Mouse (Mus musculus) kidney, embryonic 15.5 days (tissue): ENCODE results near the gene Asb4. TPM values are rescaled to one million over a fixed set of nuclear protein-coding genes. Genes with fewer than 3 reads are reported as not detected.

ENCODE experiments used
- ATAC-seq: fragments of 200-750 bp; cut with Nextera tagmentation; replicated peaks from 2 replicates; pipeline ENCODE4 v1.8.0; 2017; ENCODE audit warnings: moderate TSS enrichment; ENCODE audit not compliant: low FRiP score
- H3K27ac ChIP-seq: fragments of 300-500 bp; sonication (generic); 2 replicates; pipeline ENCODE4 v1.5.1; 2015; ENCODE audit warnings: mild to moderate bottlenecking, inconsistent platforms
- H3K27me3 ChIP-seq: fragments of 300-500 bp; sonication (generic); 2 replicates; pipeline ENCODE4 v1.6.1; 2015; ENCODE audit warnings: inconsistent platforms
- H3K36me3 ChIP-seq: fragments of 300-500 bp; sonication (generic); 2 replicates; pipeline ENCODE4 v1.6.1; 2015; ENCODE audit warnings: inconsistent platforms
- H3K4me1 ChIP-seq: fragments of 300-500 bp; sonication (generic); 2 replicates; pipeline ENCODE4 v1.6.1; 2015; ENCODE audit warnings: inconsistent platforms
- H3K4me2 ChIP-seq: fragments of 300-500 bp; sonication (generic); 2 replicates; pipeline ENCODE4 v1.6.1; 2015; ENCODE audit warnings: moderate library complexity, mild to moderate bottlenecking, inconsistent platforms
- H3K4me3 ChIP-seq: fragments of 300-500 bp; sonication (generic); replicated peaks from 2 replicates; pipeline ENCODE4 v1.5.1; 2015; ENCODE audit warnings: mild to moderate bottlenecking, inconsistent platforms
- H3K9ac ChIP-seq: fragments of 300-500 bp; sonication (generic); 2 replicates; pipeline ENCODE4 v1.6.1; 2015; ENCODE audit warnings: mild to moderate bottlenecking, inconsistent platforms
- H3K9me3 ChIP-seq: fragments of 300-500 bp; sonication (generic); replicated peaks from 2 replicates; pipeline ENCODE4 v1.6.1; 2016; ENCODE audit warnings: inconsistent platforms
- WGBS: fragments of 180-500 bp; shearing (Covaris S2); methylation state at CpG from one replicate; pipeline ENCODE4 v1.1.7; 2015; ENCODE audit warnings: mixed read lengths; 5-methylcytosine and 5-hydroxymethylcytosine counted together
- polyA plus RNA-seq: library from polyadenylated mRNA; unstranded; fragments of >200 nt; fragmentation: Nextera tagmentation; extraction: Ambion mirVana; gene quantifications from 2 replicates; pipeline ENCODE4 v1.2.1, GENCODE M21; 2015

Gene Asb4
- polyA plus RNA-seq, 1 experiment from 2014 or later: 27.6 TPM

DNA sequence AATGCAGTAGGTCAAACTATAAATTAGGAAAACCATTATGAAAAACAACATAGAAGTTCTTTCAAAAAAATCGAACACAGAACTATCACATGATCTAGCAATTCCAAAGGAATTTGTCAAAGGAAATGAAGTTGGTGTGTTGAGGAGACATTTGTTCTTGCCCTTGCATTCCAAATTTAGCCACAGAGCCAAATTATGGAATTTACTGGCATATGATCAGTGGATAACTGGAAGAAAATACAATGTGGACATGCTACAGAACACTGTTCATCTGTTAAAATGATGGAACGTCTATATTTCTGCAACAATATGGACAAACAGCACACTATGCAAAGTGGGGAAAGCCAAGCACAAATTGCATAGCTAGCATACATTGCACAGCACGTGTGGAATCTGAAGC lies 72.7 kb downstream of the Asb4 start:
- H3K9me3 ChIP-seq: no peaks in the 10 kb centered on the region

DNA sequence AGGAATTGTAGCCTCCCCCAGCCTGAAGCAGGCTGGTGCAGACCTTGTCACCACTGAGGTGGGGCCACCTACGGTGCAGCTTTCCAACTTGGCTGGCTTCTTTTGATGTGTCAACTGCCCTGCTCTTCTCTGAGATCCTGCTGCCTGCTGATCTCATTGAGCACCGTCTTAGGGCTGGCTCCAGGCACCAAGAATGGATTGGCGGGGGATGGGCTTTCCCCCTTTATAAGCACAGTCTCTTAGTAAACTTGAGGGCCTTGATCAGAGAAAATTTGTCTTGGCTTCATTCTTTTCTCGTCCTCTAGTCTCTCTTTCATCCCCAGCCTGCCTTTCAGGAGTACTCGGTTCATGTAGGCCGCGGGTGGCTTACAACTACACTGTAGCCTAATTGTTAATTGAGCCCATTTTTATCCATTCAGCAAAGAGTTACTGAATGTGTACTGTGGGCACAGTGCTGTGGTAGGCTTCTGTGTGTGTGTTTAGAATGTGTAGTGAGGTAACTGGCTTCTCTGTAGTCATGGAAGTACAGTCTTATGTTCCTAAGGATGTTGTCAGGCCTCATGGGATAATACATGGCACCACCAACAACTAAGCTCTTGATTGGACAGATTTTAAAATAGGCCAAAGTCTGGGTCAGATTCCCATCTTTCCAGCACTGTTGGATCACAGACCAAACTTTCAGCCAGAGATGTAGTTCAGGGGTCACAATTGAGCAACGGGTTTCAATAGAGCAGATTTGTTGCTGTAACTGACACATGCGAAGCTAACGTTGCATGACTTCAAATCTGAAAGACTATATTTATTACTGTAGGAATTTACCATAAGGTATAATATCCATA lies 87.5 kb downstream of the Asb4 start:
- H3K27ac ChIP-seq: no peak overlapping the region
- H3K4me1 ChIP-seq: no peaks in the 10 kb centered on the region
- no peaks in the 10 kb centered on the region for H3K9me3 ChIP-seq
- H3K9ac ChIP-seq: no peak overlapping the region
- no peaks in the 10 kb centered on the region for H3K27me3 ChIP-seq
- H3K4me2 ChIP-seq: no peak overlapping the region
- 87% methylated on average over 10 of the region's 10 CpGs for WGBS
- no peak overlapping the region for H3K4me3 ChIP-seq
- ATAC-seq: no peak
- no peaks in the 10 kb centered on the region for H3K36me3 ChIP-seq

More for the DNA sequence above, 72.7 kb downstream of the Asb4 start:
- H3K36me3 ChIP-seq: no peaks in the 10 kb centered on the region
- H3K9ac ChIP-seq: no peak overlapping the region
- no peak for ATAC-seq
- WGBS: 82% methylated on average over 3 of the region's 3 CpGs
- H3K4me1 ChIP-seq: no peaks in the 10 kb centered on the region
- no peak overlapping the region for H3K4me3 ChIP-seq
- H3K27me3 ChIP-seq: no peaks in the 10 kb centered on the region
- H3K4me2 ChIP-seq: no peak overlapping the region
- no peak overlapping the region for H3K27ac ChIP-seq

DNA sequence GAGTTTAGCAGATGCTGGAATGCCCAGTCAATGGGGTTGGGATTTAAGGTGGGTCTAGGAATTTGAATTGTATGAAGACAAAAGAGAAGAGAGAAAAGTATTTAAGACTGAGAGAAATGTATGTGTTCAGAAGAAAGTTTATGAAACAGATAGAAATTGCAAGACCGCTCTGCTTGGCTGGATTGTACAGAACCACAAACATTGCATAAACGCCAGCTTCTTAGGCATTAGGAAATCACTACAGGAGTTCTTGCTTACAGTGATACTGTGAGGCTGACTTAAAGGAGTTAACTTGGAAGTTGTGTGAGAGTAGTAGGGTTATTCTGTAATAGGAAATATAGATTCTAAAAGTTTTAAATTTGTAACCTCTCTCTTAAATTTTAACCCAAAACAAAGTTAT lies 89.5 kb downstream of the Asb4 start:
- 93% methylated on average over 2 of the region's 2 CpGs for WGBS

DNA sequence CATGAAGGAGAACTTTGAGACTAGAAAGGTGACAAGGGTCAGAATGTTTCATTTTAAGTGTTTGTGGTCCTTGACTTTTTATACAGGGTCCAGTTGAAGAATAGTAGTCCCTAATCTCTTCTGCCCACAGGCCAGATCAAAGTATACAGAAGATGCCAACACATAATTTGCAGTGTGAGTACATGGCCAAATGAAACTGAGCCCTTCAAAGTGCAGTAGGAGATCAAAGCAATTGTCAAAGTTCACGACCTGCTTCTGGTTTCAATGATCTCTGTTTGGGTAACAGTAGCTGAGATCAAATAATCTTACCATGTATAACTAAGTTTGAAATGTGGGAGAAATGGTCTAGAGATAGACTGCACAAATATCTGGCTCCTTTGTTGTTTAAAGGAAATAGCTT lies 90.8 kb downstream of the Asb4 start:
- no peak overlapping the region for H3K4me2 ChIP-seq
- no peaks in the 10 kb centered on the region for H3K9me3 ChIP-seq
- no peaks in the 10 kb centered on the region for H3K27me3 ChIP-seq
- no peak overlapping the region for H3K4me3 ChIP-seq
- H3K36me3 ChIP-seq: no peaks in the 10 kb centered on the region
- no peak overlapping the region for H3K9ac ChIP-seq
- no peak overlapping the region for H3K27ac ChIP-seq
- WGBS: 40% methylated on average over 1 of the region's 1 CpGs
- no peak for ATAC-seq
- H3K4me1 ChIP-seq: no peaks in the 10 kb centered on the region

More for the DNA sequence above, 89.5 kb downstream of the Asb4 start:
- Histone ChIP-seq H3K27ac (no peak overlapping the region), H3K27me3 (no peaks in the 10 kb centered on the region), H3K4me3 (no peak overlapping the region), H3K4me2 (no peak overlapping the region), H3K9me3 (no peaks in the 10 kb centered on the region), H3K9ac (no peak overlapping the region), H3K4me1 (no peaks in the 10 kb centered on the region), H3K36me3 (no peaks in the 10 kb centered on the region)
- ATAC-seq: no peak

DNA sequence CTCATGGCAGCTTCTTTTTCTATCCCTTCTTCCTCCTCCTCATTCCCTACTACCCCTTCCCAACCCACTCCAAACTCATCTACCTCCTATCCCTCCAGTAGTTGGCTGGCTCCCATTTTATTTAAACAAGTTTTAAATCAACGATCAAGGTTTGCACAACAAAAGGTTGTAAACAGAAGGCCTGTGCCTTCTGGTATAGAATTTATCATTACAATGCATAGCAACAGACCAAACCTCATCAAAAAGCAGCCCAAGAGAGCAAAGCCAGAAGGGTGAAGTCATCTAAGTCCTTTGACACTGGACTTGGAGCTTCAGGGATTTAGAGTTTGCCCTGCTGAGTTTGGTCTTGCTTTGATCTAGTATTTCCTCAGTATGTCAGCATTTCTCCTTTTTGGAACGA lies 97.9 kb downstream of the Asb4 start:
- Histone ChIP-seq H3K9me3 (no peaks in the 10 kb centered on the region), H3K36me3 (no peaks in the 10 kb centered on the region), H3K27me3 (no peaks in the 10 kb centered on the region), H3K9ac (no peak overlapping the region), H3K4me1 (no peaks in the 10 kb centered on the region), H3K4me3 (no peak overlapping the region), H3K27ac (no peak overlapping the region), H3K4me2 (no peak overlapping the region)
- no peak for ATAC-seq
- WGBS: 93% methylated on average over 2 of the region's 2 CpGs

DNA sequence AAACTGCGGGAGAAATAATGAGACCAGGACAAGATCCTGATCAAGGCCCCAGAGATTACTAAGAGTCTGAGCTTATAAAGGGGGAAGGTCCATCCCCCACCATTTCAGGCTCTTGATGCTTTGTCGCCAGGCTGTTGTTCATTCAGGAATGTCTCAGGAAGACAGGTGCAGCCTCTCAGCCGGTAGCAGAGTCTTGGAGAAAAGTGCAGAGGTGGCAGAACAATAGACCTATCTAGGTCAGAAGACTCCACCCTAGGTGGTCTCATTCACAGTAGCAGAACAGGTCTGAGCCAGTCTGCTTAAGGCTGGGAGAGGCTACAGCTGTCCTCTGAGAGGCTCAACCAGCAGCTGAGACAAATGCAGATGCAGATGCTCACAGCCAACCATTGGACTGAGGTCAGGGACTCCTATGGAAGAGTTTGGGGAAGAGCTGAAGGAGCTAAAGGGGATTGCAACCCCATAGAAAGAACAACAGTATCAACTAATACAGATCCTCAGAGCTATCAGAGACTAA lies 99.1 kb downstream of the Asb4 start:
- WGBS: 70% methylated on average over 3 of the region's 3 CpGs
- H3K4me1 ChIP-seq: no peaks in the 10 kb centered on the region
- no peaks in the 10 kb centered on the region for H3K9me3 ChIP-seq
- no peak overlapping the region for H3K27ac ChIP-seq
- H3K4me2 ChIP-seq: no peak overlapping the region
- no peak overlapping the region for H3K9ac ChIP-seq
- H3K4me3 ChIP-seq: no peak overlapping the region
- 0 out of 2 replicates have a peak, but pooled peaks cover 3% of the 10 kb centered on the region for H3K36me3 ChIP-seq
- ATAC-seq: no peak
- no peaks in the 10 kb centered on the region for H3K27me3 ChIP-seq

Other genes with a start within 250 kb of the Asb4 start
- not detected in 2 replicates for gene Pon1, start 189.4 kb upstream of the Asb4 start, polyA plus RNA-seq
- 12.3 and 12.8 TPM in 2 replicates for gene Pon3, start 127.1 kb upstream of the Asb4 start, polyA plus RNA-seq
- gene Pon2, start 84.9 kb upstream of the Asb4 start, polyA plus RNA-seq: 35.0 TPM in 2 replicates
- 2.7 and 3.7 TPM in 2 replicates for gene Pdk4, start 112.9 kb downstream of the Asb4 start, polyA plus RNA-seq